Mouse (Mus musculus) MEL-GATA-1-ER (cell line): ENCODE results near the gene Slc45a1.

Source experiments
- DNase-seq: peaks from one replicate; pipeline ENCODE4 v3.0.0-alpha.2; 2012; ENCODE audit warnings: low read depth; ENCODE audit errors: extremely low read depth

Slc45a1 gene

DNA sequence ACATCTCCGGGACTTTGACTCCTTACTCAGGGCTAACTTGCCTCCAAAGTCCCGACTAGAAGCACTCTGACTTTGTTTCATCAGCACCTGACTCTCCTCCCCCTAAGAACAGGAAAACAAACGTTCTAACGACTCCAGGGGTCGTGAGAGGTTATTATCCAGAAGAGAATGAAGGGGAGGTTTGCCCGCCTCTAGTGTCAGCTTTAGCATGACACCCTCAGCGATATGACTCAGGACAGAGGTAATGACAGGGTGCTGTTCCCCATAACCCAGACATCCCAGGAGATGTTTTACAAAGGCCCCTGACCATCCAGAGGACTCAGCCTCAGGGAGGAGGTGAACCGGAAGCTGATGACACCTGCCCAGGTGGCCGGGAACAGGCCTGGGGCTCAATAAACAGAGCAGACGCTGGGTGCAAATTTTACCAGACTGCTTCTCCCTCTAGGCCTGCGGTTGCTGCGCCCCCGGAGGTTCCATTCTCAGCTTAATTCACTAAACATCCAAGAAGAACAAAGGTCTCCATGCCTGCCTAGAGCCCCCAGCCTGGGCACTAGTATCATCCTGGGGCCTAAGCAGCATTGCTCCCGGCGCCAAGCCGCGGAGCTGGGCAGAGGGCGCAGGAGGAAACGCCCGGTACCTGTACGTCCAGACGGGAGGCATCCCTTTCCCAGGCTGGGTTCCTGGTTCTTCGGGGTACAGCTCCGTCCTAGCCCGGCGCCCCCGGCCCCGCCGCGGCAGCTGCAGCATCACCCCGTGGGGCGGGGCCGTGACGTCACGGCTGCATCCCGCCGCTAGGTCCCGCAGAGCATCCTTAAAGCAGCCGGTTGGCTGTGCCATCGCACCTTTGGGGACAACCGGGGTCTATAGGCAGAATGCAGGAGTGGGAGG is at the start of gene Slc45a1:
Gene Slc45a1 (minus strand): TSS at position 785 of the 888 bp plus-strand sequence.
- DNase-seq, result no peak

DNA sequence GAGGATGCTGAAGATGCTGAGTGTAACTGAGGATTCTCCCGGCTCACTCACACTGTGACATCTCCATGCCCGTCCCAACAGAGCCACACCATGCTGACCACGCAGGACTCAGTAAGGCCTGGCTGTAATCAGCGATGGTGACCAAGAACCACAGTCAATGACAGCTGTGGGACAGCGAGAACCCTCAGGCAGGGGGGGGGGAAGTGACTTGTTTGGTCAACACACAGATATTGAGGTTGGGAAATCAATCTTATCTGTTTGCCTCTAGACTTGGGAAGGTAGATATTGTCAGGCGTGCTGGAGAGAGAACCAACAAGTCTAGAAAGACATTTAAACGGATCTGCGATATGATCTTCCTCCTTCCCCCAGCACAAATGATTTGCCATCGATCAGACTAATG is 48.9 kb upstream of the Slc45a1 start:
- DNase-seq, result no peak

DNA sequence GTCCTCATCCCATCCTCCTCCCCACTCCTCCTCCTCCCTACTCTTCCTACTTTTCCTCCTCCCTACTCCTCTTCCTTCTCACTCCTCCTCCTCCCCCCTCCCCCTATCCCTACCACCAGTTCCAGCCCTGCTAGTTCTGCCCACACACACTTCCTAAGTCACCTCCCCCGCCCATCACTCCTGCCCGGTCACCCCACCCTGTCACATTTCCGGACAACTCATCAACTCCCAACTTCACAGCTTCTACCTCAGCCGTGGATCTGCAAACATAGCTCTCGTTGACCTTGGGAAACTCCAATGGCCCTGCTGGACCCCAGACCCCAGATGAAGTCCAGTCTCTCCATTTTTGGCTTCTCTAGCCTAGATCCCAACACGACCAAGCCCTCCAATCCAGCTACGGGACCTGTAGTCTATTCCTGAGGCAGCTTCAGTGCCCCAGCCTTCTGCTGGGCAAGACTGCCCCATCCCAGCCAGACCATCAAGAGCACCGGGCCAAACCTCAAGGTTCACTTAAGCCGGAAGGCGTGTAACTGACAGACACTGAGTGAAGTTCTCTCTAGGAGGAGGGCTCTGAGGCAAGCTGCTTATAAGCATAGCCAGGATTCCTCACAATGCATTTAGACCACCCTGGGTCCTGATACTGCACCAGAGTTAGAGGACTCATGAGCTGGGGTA is 42.6 kb upstream of the Slc45a1 start:
- no peak for DNase-seq

DNA sequence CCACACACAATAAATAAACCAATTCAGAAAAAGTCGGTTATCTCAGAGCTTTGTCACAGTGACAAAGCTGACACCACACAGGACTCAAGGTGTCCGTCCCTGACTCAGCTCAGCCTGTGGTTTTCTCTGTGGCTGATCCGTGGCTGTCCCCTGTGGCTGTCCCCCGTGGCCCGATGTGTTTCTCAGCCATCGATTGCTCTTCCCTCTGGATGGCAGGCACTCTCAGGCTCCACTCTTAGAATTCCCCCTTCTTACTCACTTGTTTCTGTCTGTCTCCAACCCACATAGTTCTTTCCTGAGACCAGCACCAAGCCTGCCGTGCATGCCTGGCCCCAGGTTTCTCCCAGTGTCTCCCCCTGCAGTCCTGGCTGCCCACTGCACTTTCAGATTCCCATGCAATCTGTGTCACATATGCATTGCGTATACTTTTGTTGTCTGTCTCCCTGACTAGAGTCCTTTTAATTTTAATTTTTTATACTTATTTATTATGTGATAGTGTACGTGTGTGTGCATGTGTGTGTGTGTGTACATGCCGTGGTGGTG is 41.0 kb upstream of the Slc45a1 start:
- no peak for DNase-seq

DNA sequence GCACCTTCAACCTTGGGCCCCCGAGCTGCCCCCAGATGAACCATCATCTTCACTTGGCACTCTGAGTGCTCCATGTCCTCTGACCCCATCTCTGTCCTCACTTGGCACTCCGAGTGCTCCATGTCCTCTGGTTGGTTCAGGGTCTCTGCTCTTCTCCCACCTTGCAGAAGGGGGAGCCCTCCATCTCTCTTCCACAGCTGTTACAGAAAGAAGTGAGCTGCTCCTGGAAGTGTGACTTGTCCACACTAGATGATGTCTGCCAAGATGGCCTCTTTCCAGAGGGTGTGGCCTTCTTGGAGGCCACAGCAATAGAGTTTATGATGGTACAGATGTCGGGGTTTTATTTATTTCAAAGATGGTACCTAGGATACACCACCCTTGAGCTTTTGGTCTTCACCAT is 38.8 kb upstream of the Slc45a1 start:
- no peak for DNase-seq

DNA sequence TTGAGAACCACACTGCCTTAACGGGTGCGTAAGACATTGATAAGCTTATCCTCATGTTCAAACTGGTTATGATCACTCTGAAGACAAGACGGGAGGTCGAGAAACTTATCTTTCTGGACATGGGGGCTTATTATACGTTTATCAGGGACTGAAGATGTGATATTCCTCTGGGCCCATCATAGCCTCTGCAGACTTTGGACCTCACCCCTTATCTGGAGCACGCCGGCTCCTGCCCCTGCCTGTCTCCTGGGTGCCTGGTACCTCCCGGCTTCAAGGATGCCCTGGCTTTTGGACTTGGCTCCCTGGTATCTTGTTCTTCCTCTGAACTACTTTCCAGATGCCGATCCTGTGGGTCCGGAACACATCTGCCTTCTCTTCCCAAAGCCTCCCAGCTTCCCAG is 37.6 kb upstream of the Slc45a1 start:
- no peak for DNase-seq

DNA sequence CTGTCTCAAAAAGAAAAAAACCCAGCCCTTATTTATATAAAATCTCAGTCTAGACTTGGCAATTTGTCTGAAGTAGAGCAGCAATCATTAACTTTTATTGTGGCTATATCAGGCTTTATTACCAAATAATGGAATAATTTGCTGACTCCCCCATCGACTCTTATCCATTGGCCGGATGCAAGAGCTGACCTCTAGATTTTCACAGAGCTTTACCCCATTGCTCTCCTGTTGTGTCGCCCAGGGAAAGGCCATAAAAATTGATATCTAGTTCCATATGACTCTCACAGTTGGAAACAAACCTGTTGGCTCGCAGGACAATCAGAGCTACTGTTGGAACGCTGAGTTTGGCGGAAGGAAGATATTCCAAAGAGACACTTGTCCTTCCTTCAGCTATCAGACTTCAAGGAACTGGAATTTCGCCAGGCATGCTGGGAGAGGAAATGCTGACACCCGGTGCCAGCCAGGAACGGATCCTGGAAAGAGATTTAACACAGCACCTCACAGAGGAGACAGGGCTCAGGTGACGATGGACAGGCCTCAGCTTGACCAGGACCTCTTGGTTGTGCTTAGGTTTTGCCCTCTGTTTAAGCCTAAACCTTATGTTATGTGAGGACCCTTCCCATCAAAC is 35.3 kb upstream of the Slc45a1 start:
- DNase-seq, result no peak

DNA sequence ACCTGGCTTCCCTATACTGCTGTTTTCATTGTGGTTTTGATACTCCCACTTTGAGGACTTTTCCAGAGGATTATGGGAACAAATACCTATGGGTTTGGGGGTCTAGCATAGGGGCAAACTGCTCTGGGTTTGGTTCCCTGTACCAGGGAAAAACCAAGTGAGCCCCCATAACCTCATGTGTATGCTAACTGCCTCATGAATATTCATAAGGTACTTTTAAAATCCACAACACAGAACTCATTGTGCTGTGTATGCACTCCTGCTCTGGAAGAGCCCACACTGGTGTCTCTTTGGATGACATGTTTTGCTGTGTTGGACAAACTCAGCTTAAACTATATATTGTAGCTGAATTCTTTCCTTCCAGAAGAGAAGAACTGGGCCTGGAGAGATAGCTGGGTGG is 34.6 kb upstream of the Slc45a1 start:
- no peak for DNase-seq

DNA sequence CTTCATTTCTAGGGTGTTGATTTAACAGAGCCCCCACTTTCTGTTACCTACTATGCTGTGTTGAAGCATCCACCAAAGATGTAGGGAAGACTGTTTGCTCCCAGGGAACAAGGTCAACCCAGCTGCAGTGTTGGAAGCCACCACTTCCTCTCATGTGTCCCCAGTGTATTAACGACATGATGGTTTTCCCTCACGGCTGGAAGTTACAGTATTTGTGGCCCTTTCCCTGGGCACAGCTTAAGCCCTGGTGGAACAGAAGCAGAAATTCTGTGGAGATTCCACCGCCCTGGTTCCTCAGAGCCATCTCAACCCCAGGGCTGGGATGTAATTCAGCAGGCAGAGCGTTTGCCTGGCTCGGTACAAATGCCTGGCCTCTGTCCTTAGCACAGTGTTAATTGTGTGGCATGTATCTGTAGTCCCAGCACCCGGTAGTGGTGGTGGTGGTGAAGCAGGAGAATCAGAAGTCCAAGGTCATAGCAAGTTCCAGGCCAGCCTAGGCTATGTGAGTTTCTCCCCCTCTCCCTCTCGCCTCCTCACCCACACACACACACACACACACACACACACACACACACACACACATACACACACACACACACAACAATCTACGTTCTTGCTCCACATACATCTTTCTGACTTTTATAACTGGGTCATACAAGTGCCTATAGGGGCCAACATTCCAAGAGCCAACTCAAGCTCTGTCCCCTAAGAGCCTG is 34.0 kb upstream of the Slc45a1 start:
- DNase-seq, result no peak

DNA sequence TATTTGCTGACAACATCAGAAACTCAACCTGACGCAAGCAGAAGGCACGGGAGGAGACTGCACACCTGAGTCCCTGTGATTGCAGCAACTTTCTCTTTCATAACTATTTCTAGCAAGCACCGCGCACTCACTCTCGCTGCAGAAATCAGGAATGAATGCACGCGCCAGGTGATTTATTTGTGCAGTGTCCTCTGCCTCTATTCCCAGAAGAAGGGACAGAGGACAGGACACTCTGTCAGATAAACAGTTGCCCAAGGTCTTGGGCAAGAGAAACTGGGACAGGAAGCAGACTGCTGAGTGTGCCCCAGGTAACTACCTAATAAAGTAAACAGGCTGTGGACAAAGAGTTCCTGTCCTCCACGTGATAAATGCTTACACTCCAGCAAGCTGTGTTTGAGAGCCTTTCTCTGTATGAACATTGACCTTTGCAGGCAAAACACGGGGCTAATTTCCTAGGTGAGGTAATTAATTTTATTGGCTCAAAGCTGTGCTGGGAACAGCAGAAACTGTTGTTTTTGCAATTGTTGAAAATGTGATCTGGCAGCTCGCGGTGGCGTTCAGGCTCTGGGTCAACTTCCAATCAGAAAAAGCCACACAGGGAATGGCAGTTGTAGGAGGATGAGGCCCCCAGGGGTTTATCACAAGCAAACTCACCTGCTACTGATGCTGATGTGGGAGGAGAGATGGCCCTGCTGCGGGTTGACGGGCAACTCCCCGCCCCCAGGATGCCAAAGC is 33.2 kb upstream of the Slc45a1 start:
- no peak for DNase-seq

DNA sequence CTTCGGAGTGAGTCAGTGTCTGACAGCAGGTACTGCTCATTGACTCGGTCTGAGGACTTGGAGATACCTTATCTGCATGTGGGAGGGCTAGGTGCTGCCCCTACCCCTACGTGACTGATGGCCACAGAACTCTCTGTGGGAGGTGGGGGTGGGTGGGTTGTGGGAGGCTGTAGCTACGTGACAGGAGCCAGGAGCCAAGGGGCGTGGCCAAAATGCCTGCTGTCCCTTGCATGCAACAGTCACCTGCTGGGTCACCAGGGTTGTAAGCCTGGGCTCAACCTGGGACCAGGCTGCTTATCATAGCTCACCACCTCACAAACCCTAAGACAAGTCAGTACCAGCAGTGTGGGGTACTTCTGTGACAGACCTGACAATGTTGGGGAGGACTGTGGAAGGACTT is 28.4 kb upstream of the Slc45a1 start:
- no peak for DNase-seq

DNA sequence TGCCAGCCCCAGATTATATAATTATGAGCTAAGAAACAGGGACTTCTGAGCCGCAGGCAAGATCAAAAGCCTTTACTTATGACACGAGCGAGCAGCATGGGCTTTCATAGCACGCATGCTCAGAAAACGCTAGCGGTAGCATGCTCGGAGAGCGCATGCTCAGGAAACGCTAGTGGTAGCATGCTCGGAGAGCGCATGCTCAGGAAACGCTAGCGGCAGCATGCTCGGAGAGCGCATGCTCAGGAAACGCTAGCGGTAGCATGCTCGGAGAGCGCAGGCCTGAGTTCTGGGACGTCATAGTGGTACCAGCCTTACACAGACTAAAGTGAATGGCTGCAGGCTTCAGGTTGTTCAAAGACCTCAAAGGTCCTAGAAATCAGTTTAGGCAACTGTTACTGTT is 26.8 kb upstream of the Slc45a1 start:
- no peak for DNase-seq

DNA sequence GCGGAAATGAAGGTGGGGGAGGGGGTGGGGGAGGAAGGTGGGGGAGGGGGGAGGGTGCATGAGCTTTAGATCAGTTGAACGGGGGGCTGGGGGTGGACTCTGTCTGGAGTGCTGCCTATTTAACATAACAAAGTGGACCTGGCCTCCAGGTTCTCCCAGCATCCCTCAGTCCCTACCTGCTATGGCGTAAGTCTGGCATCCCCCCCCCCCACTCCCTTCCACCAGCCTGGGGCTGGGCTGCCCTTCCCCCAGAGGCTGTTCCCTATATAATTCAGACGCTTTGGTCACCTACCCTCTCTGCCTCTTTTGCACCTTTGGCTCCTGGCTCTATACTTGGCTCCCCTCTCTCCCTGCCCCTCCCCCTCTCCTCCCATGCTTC is 25.9 kb upstream of the Slc45a1 start:
- DNase-seq, result no peak

DNA sequence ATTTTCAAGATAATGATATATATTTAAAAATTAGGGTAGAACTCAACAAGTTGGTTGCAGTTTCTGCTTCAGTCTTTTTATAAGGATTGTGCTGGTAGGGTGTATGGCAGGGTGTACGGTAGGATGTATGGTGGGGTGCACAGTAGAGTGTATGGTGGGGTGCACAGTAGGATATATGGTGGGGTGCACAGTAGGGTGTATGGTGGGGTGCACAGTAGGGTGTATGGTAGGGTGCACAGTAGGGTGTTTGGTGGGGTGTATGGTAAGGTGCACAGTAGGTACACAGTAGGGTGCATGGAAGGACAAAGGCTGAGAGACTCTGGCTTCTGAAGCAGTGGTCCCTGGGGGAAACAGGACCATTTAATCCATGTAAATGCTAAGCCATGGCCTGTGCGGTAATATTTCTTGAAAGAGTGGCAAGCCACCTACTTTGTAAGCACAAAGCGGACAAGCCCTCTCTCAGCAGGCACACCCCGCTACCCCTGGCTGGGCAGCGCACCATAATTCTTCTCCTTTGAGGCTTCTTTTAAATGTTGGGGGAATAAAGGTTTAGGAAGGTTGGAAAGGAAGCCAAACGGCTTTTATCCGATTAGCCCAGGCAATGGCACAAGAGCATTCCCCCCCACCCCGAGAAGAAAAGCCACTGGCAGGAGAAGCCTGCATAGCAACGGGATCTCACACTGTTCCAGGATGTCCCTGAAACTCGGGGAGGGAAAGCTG is 25.3 kb upstream of the Slc45a1 start:
- no peak for DNase-seq

DNA sequence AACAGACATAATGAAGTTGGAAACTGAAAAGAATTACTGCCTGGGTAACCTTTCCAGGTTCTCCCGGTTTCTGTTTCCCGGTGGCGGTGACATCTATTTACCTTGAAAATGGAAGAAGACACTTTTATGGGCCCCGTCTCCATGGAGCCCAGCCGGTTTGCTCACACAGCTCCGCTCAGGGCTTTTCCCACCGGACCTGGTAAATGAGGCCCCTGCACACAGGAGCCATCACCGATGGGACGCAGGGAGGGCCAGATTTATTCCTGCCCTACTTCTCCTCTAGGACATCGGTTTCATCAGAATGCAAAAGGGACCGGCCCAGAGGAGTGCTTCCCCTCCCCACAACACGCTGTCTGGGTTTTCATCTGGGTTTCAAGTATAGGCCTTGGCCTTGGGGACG is 24.1 kb upstream of the Slc45a1 start:
- no peak for DNase-seq

DNA sequence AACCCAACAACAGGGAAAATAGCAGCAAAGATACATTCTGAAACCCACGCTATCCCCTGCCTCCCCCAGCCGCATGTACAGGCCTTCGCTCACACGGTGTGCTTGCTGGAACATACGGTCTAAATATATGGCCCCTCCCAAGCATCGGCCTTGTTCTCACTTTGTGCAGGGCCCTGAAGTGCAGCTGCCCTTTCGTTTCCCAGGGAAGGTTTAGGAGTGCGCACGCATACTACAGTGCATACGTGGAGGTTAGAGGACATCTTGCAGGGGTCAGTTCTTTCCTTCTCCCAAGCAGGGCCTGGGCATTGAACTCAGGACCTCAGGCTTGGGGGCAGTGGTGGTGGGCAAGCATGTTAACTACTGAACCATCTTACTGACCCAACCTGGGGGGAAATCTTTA is 23.3 kb upstream of the Slc45a1 start:
- DNase-seq, result no peak

DNA sequence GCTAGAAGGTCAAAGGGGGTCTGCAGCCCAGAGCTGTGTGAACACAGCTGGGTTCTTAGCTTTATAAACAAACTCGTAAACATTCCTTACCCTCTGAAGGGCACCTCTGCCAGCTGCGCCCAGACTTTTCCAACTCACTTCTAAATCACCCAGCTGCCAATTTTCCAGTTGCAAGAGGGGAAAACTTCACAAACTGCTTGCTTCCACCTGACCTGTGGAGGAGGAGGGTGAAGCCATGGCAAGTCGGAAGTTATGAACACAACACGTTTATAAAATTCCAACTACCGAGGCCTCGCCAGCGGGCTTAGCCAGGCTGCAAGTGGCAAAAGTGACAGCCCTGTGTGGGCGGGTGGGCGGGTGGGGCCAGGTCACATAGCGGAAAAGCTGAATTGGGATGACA is 13.8 kb upstream of the Slc45a1 start:
- DNase-seq, result no peak

DNA sequence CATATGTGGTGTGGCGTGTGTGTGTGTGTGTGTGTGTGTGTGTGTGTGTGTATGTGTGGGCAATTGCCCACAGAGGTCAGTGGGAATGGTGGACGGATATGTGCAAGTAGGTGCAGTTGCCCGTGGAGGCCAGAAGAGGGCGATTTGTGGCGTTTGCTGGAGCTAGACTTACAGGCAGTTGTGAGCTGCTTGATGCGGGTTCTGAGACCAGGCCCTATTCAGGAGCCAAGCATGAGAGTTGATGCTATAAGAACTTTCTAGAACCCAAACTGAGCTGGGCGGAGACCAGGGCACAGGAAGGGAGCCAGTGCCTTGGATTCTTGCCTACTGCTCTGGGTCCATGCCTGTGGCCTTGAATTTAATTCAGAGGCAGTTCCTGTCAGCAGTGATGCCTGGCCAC is 12.8 kb upstream of the Slc45a1 start:
- peak; percentile 33 for DNase-seq

DNA sequence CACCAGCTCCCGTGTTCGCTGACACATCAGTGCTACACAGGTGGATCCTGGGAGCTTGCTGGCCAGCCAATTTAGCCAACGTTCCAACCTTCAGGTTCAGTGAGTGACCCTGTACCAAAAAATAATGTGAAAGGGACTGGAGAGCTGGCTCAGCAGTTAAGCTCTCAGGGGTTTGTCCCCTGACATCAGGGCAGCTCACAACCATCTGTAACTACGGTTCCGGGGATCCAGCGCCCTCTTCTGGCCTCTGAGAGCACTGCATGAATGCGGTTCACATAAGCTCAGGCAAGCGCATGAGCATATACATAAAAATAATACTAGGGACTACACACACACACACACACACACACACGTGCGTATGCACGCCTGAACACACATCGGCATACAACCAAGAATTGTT is 11.2 kb upstream of the Slc45a1 start:
- peak; percentile 50 for DNase-seq

DNA sequence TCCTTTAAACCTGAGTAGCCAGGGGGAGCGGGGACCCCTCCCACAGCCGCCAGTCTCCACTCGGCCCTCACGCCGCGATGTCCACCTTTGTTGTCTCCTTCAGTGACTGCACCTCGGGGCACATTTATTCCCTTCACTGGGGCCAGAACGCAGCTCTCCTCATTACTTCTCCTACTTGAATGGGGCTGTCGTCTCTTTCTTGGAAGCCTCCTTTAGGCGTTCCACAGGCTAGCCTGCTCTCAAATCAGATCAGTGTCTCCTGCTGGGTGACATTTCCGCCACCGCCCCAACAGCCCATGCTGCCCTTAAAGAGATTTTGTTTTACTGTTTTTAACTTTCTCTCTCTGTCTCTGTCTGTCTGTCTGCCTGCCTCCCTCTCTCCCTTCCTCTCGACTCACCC is 9.9 kb upstream of the Slc45a1 start:
- no peak for DNase-seq
